Mouse (Mus musculus): ENCODE measurements at regions not wholly inside any gene's neighbourhood (a gene's known extent, or its start where the extent isn't known, plus 50 kb on each side); places are given as distances from the start of the nearest gene placed in this dataset.
A peak's percentile ranks its signal among the peaks of the same experiment; 100 is the strongest.

DNA sequence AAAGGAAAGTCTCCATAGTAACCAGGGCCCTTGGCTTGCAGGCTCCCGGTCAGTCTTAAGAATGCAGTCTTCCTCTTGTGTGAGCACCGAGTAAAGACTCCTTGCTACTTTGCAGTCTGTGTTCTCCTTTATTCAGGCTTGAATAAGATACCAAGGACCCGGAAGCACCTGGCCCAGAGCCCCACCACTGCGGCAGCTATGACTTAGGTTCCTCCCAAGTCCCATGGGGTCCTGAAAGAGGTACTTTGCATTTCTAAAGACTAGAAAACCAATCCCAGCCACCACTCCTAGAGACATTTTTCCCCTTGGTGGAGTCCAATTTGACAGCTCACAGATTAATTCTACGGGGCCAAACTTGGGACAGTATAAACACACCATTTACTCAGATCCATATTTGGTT is 51.7 kb upstream of the Tspan11 start:
- no peak for DNase-seq (ENCODE audit: low read depth)
- TF ChIP-seq CTCF (IDR thresholded peaks at IDR 0.05; ENCODE audit: borderline replicate concordance, extremely low read depth, insufficient read depth, insufficient read length) (no peak), POLR2A (IDR thresholded peaks at IDR 0.05; ENCODE audit: borderline replicate concordance, extremely low read depth, insufficient read depth, insufficient read length, poor library complexity, severe bottlenecking) (no peak)

DNA sequence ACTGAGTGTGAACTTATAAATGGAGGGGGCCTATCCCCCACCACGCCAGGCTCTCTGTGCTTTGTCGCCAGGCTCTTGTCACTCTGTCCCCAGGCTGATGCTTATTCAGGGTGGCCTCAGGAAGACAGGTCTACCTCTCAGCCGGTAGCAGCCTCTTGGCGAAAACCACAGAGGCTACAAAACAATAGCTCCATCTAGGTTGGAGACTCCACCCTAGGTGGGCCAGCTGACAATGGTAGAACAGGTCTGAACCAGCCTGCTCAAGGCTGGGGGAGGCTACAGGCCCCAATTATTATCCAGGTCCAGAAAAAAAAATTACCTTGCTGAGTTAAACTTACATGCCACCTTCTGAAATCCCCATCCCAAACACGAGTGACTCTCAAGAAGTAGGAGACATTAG is 59.0 kb upstream of the Tspan11 start:
- TF ChIP-seq POLR2A (IDR thresholded peaks at IDR 0.05; ENCODE audit: borderline replicate concordance, extremely low read depth, insufficient read depth, insufficient read length, poor library complexity, severe bottlenecking) (no peak), CTCF (IDR thresholded peaks at IDR 0.05; ENCODE audit: borderline replicate concordance, extremely low read depth, insufficient read depth, insufficient read length) (no peak)
- no peak for DNase-seq (ENCODE audit: low read depth)

DNA sequence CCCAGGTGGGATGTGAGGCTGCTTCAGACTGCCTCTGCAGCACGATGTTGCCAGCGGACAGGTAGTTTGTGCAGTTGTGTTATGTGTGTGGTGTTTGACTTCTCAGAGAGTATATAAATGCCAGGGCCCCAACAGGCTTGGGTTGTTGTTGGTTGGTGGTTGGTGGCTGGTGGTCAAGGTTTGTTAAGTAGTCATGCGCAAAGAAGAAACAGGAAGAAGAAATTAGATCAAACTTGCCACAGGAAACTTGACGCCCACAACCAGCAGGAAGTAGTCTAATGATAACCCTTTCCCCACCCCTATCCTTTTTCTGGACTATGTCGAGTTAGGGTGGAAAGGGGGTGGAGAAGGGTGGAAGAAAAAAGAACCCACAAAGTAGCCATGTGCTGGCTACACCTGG is 56.2 kb upstream of the Prmt8 start:
- DNase-seq (ENCODE audit: low read depth): no peak
- no peak for TF ChIP-seq POLR2A (IDR thresholded peaks at IDR 0.05; ENCODE audit: borderline replicate concordance, extremely low read depth, insufficient read depth, insufficient read length, poor library complexity, severe bottlenecking)
- no peak for TF ChIP-seq CTCF (IDR thresholded peaks at IDR 0.05; ENCODE audit: borderline replicate concordance, extremely low read depth, insufficient read depth, insufficient read length)

DNA sequence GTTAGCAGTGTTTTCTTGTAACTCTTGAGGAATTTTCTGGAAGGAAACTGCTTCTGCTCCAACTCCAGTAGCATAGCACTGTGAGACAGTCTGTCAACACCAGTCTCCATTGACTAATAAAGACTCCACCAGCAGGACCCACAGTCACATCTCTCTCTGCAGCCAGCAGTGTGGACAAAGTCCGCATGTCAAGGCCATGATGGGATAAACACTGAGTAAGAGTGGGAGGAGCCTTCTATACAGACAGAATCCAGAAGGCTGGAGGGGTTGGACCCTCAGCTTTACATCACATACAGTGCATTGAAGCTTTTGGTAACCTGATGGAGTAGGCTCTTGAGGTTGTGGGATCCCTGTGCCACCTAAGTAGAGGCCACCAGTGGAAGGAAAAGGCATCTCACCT is 54.4 kb upstream of the Prmt8 start:
- DNase-seq (ENCODE audit: low read depth): no peak
- TF ChIP-seq CTCF (IDR thresholded peaks at IDR 0.05; ENCODE audit: borderline replicate concordance, extremely low read depth, insufficient read depth, insufficient read length) (no peak), POLR2A (IDR thresholded peaks at IDR 0.05; ENCODE audit: borderline replicate concordance, extremely low read depth, insufficient read depth, insufficient read length, poor library complexity, severe bottlenecking) (no peak)

DNA sequence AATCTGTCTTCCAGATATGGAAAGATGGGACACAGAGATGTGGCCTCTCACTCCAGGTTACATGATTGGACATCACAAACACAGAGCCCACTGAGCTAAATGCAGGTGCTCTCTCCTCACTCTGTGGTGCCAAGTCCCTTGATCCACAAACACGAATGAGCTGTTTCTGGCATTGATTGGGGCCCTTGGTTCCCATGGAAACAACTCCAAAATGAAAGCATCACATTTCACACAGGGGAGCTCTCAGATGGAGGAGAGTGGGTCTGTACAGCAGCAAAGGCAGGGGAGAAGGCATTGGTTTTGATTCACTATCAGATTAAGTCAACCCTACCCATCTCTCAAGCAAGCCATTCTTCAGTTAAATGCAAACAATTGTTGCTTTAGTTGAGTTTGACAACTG is 51.3 kb upstream of the Prmt8 start:
- peak; percentile 69 for DNase-seq (ENCODE audit: low read depth)
- TF ChIP-seq CTCF (IDR thresholded peaks at IDR 0.05; ENCODE audit: borderline replicate concordance, extremely low read depth, insufficient read depth, insufficient read length) (no peak), POLR2A (IDR thresholded peaks at IDR 0.05; ENCODE audit: borderline replicate concordance, extremely low read depth, insufficient read depth, insufficient read length, poor library complexity, severe bottlenecking) (no peak)
